Mouse (Mus musculus): ENCODE results near the gene Slc35c2. TPM values are rescaled to one million over a fixed set of nuclear protein-coding genes. Genes with fewer than 3 reads are reported as not detected.

Slc35c2 gene
- polyA plus RNA-seq, 1 experiment from 2014 or later = 60.8 TPM

DNA sequence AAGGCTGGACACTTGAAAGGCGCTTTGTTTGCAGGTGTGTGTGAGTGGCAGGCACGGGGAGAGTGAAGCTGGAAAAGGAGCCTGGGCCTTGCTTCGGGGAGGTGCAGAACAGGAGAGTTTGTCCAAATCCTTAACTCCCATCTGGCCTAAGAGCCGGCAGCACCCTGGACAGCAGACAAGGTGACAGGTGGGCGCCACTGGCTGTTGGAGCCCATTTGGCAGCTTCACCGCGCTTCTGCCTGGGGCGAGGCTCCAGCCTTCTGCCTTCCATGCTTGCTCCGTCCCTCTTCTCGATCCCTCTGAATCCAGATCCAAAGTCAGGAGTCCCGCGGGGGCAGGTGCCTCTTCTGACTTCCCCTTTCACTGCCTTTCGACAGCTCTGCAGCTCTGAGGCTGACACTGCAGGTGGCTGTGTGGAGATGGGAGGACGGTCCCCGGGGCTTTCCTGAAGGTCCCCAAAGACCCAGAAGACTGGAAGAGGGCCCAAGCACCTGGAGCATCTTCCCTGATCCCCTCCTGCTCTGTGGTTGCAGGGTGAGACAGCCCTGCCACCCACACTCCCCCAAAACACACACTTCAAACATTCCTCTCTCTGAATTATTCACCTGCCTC is 48.0 kb downstream of the Slc35c2 start:
- Histone ChIP-seq H3K27me3 (ENCODE audit: control insufficient read depth, insufficient read depth, low read length) (peaks cover 59% of the 10 kb centered on the region), H3K4me1 (replicated peaks; ENCODE audit: control insufficient read depth, insufficient read depth, low read length) (peaks cover 26% of the 10 kb centered on the region)
- no peak for DNase-seq (ENCODE audit: low spot score)

DNA sequence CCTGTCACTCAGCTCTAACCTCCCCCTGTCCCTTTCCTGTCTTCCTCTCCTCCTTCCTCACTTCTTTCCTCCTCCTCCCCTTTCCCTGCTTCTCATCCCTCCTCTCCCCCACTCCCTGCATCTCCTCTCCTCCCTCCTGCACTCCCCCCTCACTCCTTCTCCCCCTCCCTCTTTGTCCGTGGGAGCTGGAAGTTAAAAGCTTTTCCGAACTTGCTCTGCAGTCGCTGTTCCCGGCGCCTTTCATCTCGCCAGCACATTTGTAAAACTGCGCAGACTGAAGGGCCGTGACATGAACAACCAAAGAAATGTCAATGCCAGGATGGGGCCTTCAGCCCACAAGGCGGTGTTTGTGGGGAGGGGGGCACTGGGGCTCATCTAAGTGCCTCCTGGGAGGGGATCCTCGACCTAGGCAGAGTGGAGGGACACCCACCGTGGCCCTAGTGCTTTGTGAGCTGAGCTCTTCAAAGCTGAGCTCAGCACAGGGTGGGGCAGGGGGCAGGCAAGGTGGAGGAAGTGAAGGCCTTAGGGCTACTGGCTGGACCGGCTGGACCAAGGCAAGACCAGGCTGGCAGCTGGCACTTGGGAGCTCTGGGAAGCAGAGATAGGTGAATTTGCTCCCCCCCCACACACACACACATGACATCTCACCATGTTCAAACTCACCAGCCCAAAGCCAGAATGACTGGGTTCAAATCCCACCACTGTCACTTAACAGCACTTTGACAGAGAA is 49.1 kb downstream of the Slc35c2 start:
- ATAC-seq (ENCODE audit: low FRiP score) = no peak
- WGBS = 5% methylated on average over 12 of the region's 12 CpGs

More for the DNA sequence above, 48.0 kb downstream of the Slc35c2 start:
- no peak overlapping the region for H3K9ac ChIP-seq
- ATAC-seq (ENCODE audit: low FRiP score) = no peak
- no peak overlapping the region for H3K4me3 ChIP-seq (replicated peaks; ENCODE audit: low read length)
- H3K27ac ChIP-seq = no peak overlapping the region
- H3K36me3 ChIP-seq (replicated peaks; ENCODE audit: control insufficient read depth, insufficient read depth) = no peaks in the 10 kb centered on the region
- no peaks in the 10 kb centered on the region for H3K9me3 ChIP-seq (ENCODE audit: control insufficient read depth, low read length)
- 20% methylated on average over 15 of the region's 15 CpGs for WGBS
- no peak overlapping the region for H3K4me2 ChIP-seq (replicated peaks)

DNA sequence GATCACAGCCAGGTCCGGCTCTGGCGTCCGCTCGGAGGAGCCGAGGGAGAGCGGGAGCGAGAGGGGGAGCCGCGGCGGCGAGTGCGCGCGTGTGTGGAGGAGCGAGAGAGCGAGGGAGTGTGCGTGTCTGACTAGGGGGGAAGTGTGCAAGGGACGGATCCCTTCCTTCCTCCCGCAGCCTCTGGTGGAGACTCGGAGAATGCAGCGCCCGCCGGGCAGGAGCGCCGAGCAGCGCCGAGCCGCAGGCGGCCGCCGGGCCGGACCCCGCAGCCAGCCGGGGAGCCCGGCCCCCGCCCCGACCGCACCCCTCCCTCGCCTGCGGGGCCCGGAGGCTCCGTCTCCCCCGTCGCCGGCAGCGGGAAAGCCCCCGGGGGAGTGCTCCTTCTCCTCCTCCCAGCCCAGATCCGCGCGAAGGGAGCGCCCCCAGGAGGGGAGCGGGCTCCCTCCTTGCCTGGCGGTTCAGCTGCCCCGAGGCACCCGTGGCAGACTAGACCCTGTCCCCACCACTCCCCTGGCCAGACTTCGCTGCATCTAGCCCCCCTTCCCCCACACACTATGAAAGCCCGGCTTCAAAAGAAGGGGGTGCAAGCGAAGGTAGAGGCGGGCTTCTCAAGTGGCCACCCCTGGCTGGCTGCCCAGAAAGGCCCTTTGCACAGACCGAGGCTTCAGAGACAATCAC is 52.9 kb downstream of the Slc35c2 start, which contains the start of gene Cdh22:
Gene Cdh22, minus strand, starts transcription at position 241 of the 679 bp plus-strand sequence.
- H3K9me3 ChIP-seq (ENCODE audit: control insufficient read depth, low read length) = no peaks in the 10 kb centered on the region
- H3K4me1 ChIP-seq (replicated peaks; ENCODE audit: control insufficient read depth, insufficient read depth, low read length) = peaks cover 26% of the 10 kb centered on the region
- H3K4me2 ChIP-seq (replicated peaks) = peak within 1 kb of the TSS; percentile 97
- no peaks in the 10 kb centered on the region for H3K36me3 ChIP-seq (replicated peaks; ENCODE audit: control insufficient read depth, insufficient read depth)
- 0% methylated on average over 34 of the region's 60 CpGs for WGBS
- peak within 1 kb of the TSS; percentile 82 for H3K9ac ChIP-seq
- ATAC-seq (ENCODE audit: low FRiP score) (peak; percentile 85), DNase-seq (ENCODE audit: low spot score) (peak; percentile 73)
- peak within 1 kb of the TSS; percentile 72 for H3K27ac ChIP-seq
- peak within 1 kb of the TSS; percentile 59 for H3K4me3 ChIP-seq (replicated peaks; ENCODE audit: low read length)
- H3K27me3 ChIP-seq (ENCODE audit: control insufficient read depth, insufficient read depth, low read length) = peaks cover 73% of the 10 kb centered on the region

More for the DNA sequence above, 49.1 kb downstream of the Slc35c2 start:
- Histone ChIP-seq H3K9ac (no peak overlapping the region), H3K4me2 (replicated peaks) (no peak overlapping the region), H3K9me3 (ENCODE audit: control insufficient read depth, low read length) (no peaks in the 10 kb centered on the region), H3K4me1 (replicated peaks; ENCODE audit: control insufficient read depth, insufficient read depth, low read length) (peaks cover 32% of the 10 kb centered on the region), H3K27me3 (ENCODE audit: control insufficient read depth, insufficient read depth, low read length) (peaks cover 59% of the 10 kb centered on the region), H3K4me3 (replicated peaks; ENCODE audit: low read length) (no peak overlapping the region), H3K27ac (no peak overlapping the region), H3K36me3 (replicated peaks; ENCODE audit: control insufficient read depth, insufficient read depth) (no peaks in the 10 kb centered on the region)
- no peak for DNase-seq (ENCODE audit: low spot score)

DNA sequence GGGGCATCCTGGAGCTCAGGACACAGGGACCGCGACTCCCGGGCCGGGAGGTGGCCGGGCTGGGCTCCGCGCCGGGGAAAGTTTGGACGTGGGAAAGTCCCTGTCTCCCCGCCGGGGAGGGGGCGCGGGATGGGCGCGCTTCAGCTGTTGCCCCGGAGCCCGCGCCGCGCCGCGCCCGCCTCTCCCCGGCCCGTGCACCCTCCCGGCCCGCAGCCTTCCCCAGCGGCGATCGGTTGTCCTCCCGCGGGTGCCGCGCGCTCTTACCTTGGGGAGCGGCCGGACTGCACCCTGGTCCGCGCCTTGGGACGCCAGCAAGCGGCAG is 53.4 kb downstream of the Slc35c2 start:
- Histone ChIP-seq H3K27me3 (ENCODE audit: control insufficient read depth, insufficient read depth, low read length) (peaks cover 69% of the 10 kb centered on the region), H3K9me3 (ENCODE audit: control insufficient read depth, low read length) (no peaks in the 10 kb centered on the region), H3K9ac (peak overlapping the region; percentile 82), H3K4me2 (replicated peaks) (peak overlapping the region; percentile 97), H3K4me1 (replicated peaks; ENCODE audit: control insufficient read depth, insufficient read depth, low read length) (peaks cover 26% of the 10 kb centered on the region), H3K36me3 (replicated peaks; ENCODE audit: control insufficient read depth, insufficient read depth) (no peaks in the 10 kb centered on the region), H3K4me3 (replicated peaks; ENCODE audit: low read length) (peak overlapping the region; percentile 59), H3K27ac (peak overlapping the region; percentile 72)
- ATAC-seq (ENCODE audit: low FRiP score) = peak; percentile 41; the same call in 1 of the 2 replicates
- DNase-seq (ENCODE audit: low spot score) = no peak
- 0% methylated on average over 34 of the region's 41 CpGs for WGBS

DNA sequence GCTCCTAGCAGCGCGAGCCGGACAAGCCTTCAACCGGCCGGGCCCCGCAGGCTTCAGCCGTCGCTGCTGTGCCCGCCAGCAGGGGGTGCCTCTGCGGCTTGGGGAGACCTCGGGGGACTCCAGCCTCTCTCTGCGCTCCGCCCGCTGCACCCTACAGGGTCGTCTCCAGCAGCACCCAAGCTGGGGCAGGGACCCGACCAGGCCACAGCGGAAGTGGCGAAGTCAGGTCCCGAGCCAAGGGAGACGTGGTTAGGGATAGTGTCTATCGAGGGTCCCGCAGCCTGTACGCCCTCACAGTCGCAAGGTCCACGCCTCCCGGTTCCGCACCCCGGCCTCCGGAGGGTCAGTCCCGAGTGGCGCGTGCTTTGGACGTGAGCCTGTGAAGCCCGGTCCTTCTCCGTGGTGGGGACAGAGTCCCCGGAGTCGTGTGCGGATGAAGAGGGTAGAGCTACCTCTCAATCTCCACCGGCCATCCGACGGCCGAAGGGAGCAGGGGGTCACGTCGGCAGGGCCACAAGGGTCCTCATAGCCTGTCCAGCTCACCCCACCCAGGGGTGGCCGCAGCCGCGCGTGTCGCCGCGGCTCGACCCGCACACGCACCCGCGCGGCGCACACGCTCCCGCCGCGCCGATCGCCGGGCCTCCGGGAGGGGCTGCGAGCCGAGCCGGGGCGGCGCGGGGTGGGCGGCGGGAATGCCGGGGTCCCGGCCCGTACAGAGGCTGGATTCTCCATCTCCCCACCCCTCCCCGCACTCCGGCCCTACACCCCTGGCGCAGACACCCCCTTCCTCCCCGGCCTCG is 54.0 kb downstream of the Slc35c2 start:
- 1% methylated on average over 53 of the region's 82 CpGs for WGBS
- H3K9me3 ChIP-seq (ENCODE audit: control insufficient read depth, low read length) = no peaks in the 10 kb centered on the region
- H3K4me3 ChIP-seq (replicated peaks; ENCODE audit: low read length) = peak overlapping the region; percentile 59
- peak; percentile 17 for ATAC-seq (ENCODE audit: low FRiP score)
- H3K36me3 ChIP-seq (replicated peaks; ENCODE audit: control insufficient read depth, insufficient read depth) = no peaks in the 10 kb centered on the region
- H3K4me2 ChIP-seq (replicated peaks) = peak overlapping the region; percentile 97
- peak overlapping the region; percentile 82 for H3K9ac ChIP-seq
- peaks cover 64% of the 10 kb centered on the region for H3K27me3 ChIP-seq (ENCODE audit: control insufficient read depth, insufficient read depth, low read length)
- H3K27ac ChIP-seq = peak overlapping the region; percentile 72
- peaks cover 26% of the 10 kb centered on the region for H3K4me1 ChIP-seq (replicated peaks; ENCODE audit: control insufficient read depth, insufficient read depth, low read length)
- DNase-seq (ENCODE audit: low spot score) = peak; percentile 52

DNA sequence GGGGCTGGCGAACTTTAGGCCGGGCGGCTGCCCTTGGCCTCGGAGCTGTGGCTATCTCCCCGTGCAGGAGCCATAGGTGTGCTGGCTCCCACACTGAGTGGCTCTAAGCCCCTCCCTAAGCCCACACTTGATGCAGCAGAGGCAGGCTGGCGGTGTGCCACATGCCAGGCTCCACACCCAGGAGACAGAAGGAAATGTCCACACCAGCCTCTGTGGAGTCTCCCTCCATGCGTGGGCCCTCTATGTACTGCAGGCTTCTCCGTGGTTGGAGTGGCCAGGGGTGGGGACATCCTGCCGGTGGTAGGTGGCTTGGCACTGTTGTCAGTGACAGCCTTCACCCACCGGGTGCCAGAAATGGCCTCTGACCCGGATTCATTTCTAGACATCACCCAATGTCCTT is 58.6 kb downstream of the Slc35c2 start:
- Histone ChIP-seq H3K36me3 (replicated peaks; ENCODE audit: control insufficient read depth, insufficient read depth) (no peaks in the 10 kb centered on the region), H3K4me1 (replicated peaks; ENCODE audit: control insufficient read depth, insufficient read depth, low read length) (peaks cover 28% of the 10 kb centered on the region), H3K9ac (no peak overlapping the region), H3K4me2 (replicated peaks) (no peak overlapping the region), H3K9me3 (ENCODE audit: control insufficient read depth, low read length) (no peaks in the 10 kb centered on the region), H3K27ac (no peak overlapping the region), H3K4me3 (replicated peaks; ENCODE audit: low read length) (no peak overlapping the region), H3K27me3 (ENCODE audit: control insufficient read depth, insufficient read depth, low read length) (peaks cover 37% of the 10 kb centered on the region)
- DNase-seq (ENCODE audit: low spot score) (no peak), ATAC-seq (ENCODE audit: low FRiP score) (no peak)
- WGBS = 73% methylated on average over 11 of the region's 11 CpGs

Other genes starting within 250 kb of the Slc35c2 start
- 6.3 and 8.3 TPM in 2 replicates for gene Cd40, start 232.2 kb downstream of the Slc35c2 start, polyA plus RNA-seq (2014; fragmentation: Nextera tagmentation; extraction: Ambion mirVana)
- not detected in 2 replicates for gene 1700025C18Rik, start 197.1 kb downstream of the Slc35c2 start, polyA plus RNA-seq (2014; fragmentation: Nextera tagmentation; extraction: Ambion mirVana)
- gene Cdh22, start 53.0 kb downstream of the Slc35c2 start, polyA plus RNA-seq (2014; fragmentation: Nextera tagmentation; extraction: Ambion mirVana) = 12.4 and 15.4 TPM in 2 replicates
- gene Elmo2, start 38.6 kb upstream of the Slc35c2 start, polyA plus RNA-seq (2014; fragmentation: Nextera tagmentation; extraction: Ambion mirVana) = 99.7 and 100 TPM in 2 replicates
- 6.2 and 6.3 TPM in 2 replicates for gene Zfp663, start 80.9 kb upstream of the Slc35c2 start, polyA plus RNA-seq (2014; fragmentation: Nextera tagmentation; extraction: Ambion mirVana)
- gene Zfp334, start 100.4 kb upstream of the Slc35c2 start, polyA plus RNA-seq (2014; fragmentation: Nextera tagmentation; extraction: Ambion mirVana) = 12.4 and 12.5 TPM in 2 replicates
- not detected in 2 replicates for gene Ocstamp, start 112.5 kb upstream of the Slc35c2 start, polyA plus RNA-seq (2014; fragmentation: Nextera tagmentation; extraction: Ambion mirVana)
- 5.9 and 7.5 TPM in 2 replicates for gene Slc13a3, start 185.4 kb upstream of the Slc35c2 start, polyA plus RNA-seq (2014; fragmentation: Nextera tagmentation; extraction: Ambion mirVana)
- gene Trp53rka, start 205.5 kb upstream of the Slc35c2 start, polyA plus RNA-seq (2014; fragmentation: Nextera tagmentation; extraction: Ambion mirVana) = 40.0 and 44.4 TPM in 2 replicates
- gene Slc2a10, start 215.9 kb upstream of the Slc35c2 start, polyA plus RNA-seq (2014; fragmentation: Nextera tagmentation; extraction: Ambion mirVana) = 2.2 and 2.6 TPM in 2 replicates

Measured in hindbrain, embryonic 14.5 days (tissue).